Mouse (Mus musculus) retina, postnatal 7 days (tissue): ENCODE measurements around the gene Foxm1.
A peak's percentile ranks its signal among the peaks of the same experiment; 100 is the strongest.
"Not testable (repeated sequence)": the region's sequence is repeated elsewhere in the genome, so short reads cannot be mapped to it uniquely, and the experiment has no call there.

Experiments used
- DNase-seq: peaks from one replicate; pipeline ENCODE4 v3.0.0-alpha.2; 2012; ENCODE audit warnings: low read depth, low spot score

Gene Foxm1

DNA sequence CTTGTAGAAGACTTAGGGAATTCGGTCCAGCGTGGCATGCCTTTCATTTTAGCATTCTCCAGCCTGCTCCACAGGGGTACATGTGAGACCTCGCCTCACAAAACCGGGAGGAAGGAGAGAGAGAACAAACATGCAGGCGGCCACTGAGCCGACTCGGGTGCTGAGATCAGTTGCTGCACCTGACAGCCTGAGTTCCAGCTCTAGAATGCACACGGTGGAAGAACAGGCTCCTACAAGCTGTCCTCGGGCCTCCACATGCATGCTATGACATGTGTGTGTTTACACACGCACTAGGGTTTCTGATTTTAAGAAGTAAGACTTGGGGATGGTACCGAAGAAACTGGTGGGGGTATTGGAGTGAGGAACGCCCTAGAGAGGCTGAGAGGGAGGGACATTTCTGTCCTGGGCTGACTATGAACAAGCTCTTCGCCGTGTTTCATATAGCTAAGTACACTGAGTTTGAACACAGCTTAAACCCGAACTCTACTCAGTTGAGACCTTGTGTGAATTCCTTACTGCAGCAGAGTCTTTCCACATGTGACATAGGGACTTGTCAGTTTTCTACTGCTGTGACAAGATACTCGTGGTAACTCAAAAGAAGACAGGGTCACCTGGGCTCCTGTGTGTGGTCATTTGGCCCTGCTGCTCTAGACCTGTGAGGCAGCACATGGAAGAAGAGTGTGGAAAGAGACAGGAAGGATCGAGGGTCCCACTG is 13.8 kb downstream of the Foxm1 start:
- DNase-seq = no peak

GRCm38 (mm10) chr6:128379636-128380035 is 16.9 kb downstream of the Foxm1 start:
- DNase-seq = no peak

DNA sequence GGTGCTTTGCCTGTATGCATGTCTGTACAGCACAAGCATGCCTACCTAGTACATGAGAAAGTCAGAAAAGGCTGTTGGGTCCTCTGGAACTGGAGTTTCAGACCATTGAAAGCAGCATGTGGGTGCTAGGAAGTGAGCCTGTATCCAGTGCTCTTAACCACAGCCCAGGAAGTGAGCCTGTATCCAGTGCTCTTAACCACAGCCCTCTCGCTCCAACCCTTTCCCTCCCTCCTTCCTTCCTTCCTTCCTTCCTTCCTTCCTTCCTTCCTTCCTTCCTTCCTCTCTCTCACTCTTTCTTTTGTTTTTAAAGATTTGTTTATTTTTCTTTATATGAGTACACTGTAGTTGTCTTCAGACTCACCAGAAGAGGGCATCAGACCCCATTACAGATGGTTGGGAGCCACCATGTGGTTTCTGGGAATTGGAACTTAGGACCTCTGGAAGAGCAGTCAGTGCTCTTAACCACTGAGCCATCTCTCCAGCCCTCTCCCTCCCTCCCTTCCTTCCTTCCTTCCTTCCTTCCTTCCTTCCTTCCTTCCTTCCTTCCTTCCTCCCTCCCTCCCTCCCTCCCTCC is 17.9 kb downstream of the Foxm1 start:
- DNase-seq = not testable (repeated sequence)

GRCm38 (mm10) chr6:128381254-128381653 is 18.5 kb downstream of the Foxm1 start:
- no peak for DNase-seq

GRCm38 (mm10) chr6:128383752-128384151 is 21.0 kb downstream of the Foxm1 start:
- no peak for DNase-seq

GRCm38 (mm10) chr6:128385026-128385425 is 22.3 kb downstream of the Foxm1 start:
- DNase-seq = no peak

- no peak for DNase-seq
These were observed 26.4 kb downstream of the Foxm1 start for GRCm38 (mm10) chr6:128389185-128389584.

GRCm38 (mm10) chr6:128390683-128391082 is 27.9 kb downstream of the Foxm1 start:
- no peak for DNase-seq

DNA sequence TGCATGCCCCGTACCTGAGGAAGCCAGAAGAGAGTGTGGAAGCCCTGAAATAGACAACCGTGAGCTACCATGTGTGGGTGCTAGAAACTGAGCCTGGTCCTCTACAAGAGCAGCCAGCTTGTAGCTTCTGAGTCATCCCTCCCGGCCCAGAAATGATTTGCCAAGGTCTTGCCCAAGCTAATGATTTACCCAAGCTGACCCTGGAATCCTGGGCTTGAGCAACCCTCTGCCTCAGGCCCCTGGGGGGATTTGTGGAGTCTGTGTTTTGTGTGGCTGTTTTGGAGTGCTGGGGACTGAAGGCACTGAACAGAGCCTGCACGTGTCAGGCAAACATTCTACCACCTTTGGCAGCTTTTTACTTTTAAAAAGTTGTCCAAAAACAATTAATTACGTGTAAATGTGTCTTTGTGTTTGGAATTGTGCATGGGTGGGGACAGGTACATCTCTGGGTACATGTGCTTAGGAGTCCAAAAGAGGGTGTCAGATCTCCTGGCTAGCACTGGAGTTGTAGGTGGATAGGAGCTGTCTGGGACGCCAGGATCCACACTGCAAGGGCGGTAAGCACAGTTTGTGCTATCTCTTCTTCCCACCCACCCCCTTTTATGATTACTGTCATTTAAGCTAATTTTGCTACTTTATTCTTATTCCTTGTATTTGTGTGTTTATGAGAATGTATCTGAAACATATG is 35.0 kb downstream of the Foxm1 start:
- DNase-seq = no peak

- no peak for DNase-seq
These were observed 36.2 kb downstream of the Foxm1 start, which contains the start of gene Nrip2 for GRCm38 (mm10) chr6:128398996-128399395. Nrip2 (plus strand) TSS chr6:128399296.

- no peak for DNase-seq
These were observed 36.8 kb downstream of the Foxm1 start for GRCm38 (mm10) chr6:128399421-128400185.

GRCm38 (mm10) chr6:128404708-128405107 is 41.9 kb downstream of the Foxm1 start:
- DNase-seq = no peak

- DNase-seq = no peak
These were observed 45.9 kb downstream of the Foxm1 start for GRCm38 (mm10) chr6:128408544-128409125.

- no peak for DNase-seq
These were observed 47.5 kb downstream of the Foxm1 start for GRCm38 (mm10) chr6:128410305-128410704.

GRCm38 (mm10) chr6:128411115-128411514 is 48.3 kb downstream of the Foxm1 start:
- DNase-seq = peak; percentile 57

GRCm38 (mm10) chr6:128416169-128416568 is 53.4 kb downstream of the Foxm1 start:
- no peak for DNase-seq

- no peak for DNase-seq
These were observed 55.3 kb downstream of the Foxm1 start for GRCm38 (mm10) chr6:128418076-128418475.

DNA sequence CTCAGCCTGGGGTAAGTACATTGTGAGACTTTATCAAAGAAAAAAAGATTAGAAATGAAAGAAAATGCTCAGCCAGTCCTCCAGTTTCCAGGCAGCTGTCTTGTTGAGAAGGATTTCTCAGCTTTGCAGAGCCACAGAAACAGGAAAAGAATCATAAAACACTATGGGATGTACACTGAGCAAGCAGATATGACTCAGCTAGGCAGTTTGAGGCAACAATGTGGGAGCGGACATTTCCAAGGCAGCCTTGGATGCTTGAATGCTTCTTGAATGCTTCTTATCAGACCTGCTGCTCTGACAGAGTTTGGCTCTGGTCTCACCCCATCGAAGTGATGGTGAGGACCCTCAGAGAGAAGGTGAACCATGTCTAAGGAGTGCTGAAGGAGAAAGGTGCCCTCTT is 58.3 kb downstream of the Foxm1 start:
- no peak for DNase-seq

GRCm38 (mm10) chr6:128421480-128421879 is 58.7 kb downstream of the Foxm1 start:
- DNase-seq = no peak

DNA sequence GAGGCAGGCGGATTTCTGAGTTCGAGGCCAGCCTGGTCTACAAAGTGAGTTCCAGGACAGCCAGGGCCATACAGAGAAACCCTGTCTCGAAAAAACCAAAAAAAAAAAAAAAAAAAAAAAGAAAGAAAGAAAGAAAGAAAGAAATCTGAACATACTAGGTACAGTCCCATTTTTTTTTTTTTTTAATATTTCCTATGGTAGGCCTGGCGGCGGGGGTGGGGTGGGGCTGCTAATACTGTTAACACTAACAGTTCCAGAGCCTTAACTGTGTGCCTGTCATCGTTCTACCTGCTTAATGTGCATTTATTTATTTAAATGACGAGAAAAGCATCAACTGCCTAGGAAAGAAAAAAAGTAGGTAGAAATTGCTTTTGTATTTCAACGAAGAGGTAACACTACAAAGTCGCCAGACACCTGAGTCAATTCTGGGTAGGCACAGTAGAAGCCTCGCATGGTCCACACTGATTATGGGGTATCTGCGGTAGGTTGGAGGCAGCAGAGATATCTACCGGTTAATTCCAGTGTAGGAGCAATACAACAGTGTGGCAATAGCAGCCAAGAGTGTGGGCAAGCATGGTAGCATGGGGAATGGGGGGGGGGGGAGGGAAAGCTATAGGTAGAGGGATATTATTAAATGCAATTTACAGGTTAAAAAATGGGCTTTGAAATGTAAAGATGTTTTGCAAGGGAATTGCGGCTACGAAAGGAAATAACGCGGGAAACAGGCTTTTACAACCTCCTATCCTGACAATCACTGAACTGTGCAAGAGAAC is 60.9 kb downstream of the Foxm1 start:
- no peak for DNase-seq
